Mouse (Mus musculus) limb, embryonic 10.5 days (tissue): ENCODE data around the gene Fam83e. TPM values are rescaled to one million over a fixed set of nuclear protein-coding genes. Genes with fewer than 3 reads are reported as not detected.

Experiments used
- DNase-seq: peaks from one replicate; pipeline ENCODE4 v3.0.0-alpha.2; 2017; ENCODE audit warnings: low spot score
- H3K27ac ChIP-seq: fragments of 300-500 bp; sonication (generic); 2 replicates; pipeline ENCODE4 v1.5.1; 2016; ENCODE audit warnings: mild to moderate bottlenecking
- H3K27me3 ChIP-seq: fragments of 300-500 bp; sonication (generic); 2 replicates; pipeline ENCODE4 v1.6.1; 2016; ENCODE audit warnings: low read depth, mild to moderate bottlenecking; ENCODE audit not compliant: poor library complexity, severe bottlenecking
- H3K36me3 ChIP-seq: fragments of 300-500 bp; sonication (generic); 2 replicates; pipeline ENCODE4 v1.6.1; 2016; ENCODE audit warnings: mild to moderate bottlenecking, moderate library complexity
- H3K4me1 ChIP-seq: fragments of 300-500 bp; sonication (generic); 2 replicates; pipeline ENCODE4 v1.6.1; 2016
- H3K4me3 ChIP-seq: fragments of 300-500 bp; sonication (generic); 2 replicates; pipeline ENCODE4 v1.5.1; 2016; ENCODE audit warnings: mild to moderate bottlenecking, moderate library complexity
- H3K9me3 ChIP-seq: fragments of 300-500 bp; sonication (generic); replicated peaks from 2 replicates; pipeline ENCODE4 v1.6.1; 2016; ENCODE audit warnings: mild to moderate bottlenecking
- WGBS: fragments of 180-500 bp; shearing (Covaris S2); methylation state at CpG from one replicate; pipeline ENCODE4 v1.1.7; 2016; 5-methylcytosine and 5-hydroxymethylcytosine counted together
- polyA plus RNA-seq: library from polyadenylated mRNA; unstranded; fragments of >200 nt; fragmentation: Nextera tagmentation; extraction: Ambion mirVana; gene quantifications from 2 replicates; pipeline ENCODE4 v1.2.1, GENCODE M21; 2016

Gene Fam83e
- polyA plus RNA-seq, 1 experiment from 2014 or later, result 2.1 TPM

DNA sequence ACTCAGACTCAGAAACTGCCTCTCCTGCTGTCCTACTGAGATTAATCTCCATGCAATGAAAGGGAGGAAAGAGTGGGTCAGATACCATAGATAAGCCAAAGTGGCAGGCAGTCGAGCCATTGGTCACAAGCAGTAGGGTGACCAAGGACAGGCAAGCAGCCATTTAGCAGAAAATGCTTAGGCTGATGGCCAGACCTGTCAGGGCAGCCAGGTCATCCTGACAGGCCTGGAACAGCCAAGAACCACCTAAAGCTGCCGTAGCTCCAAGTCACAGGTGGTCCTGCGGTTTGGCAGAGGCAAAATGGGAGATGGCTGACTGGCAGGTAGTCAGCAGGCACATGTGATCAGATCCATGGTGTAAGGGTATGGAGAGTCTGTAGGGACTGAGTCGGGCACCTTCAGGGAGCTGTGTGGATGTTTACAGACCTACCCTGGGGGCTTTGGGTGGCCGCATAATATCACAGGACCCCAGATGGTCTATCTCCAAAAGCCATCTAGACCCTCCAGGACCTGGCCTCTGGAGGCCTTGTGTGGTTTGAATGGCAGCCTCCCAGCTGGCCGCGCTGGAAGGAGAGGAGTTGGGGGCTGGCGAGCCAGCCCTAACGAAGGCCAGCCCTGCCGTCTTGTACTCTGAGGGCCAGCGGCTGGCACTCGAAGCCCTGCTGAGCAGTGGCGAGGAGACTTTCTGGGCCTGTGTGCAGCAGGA is 783 bp downstream of the Fam83e start:
- H3K27ac ChIP-seq, result peak overlapping the region; percentile 19; the same call in 1 of the 2 replicates
- peak overlapping the region; percentile 10; the same call in 1 of the 2 replicates for H3K4me3 ChIP-seq
- H3K27me3 ChIP-seq, result no peaks in the 10 kb centered on the region
- no peak for DNase-seq
- no peaks in the 10 kb centered on the region for H3K9me3 ChIP-seq
- H3K4me1 ChIP-seq, result peaks cover 35% of the 10 kb centered on the region
- H3K36me3 ChIP-seq, result peaks cover 82% of the 10 kb centered on the region
- 66% methylated on average over 13 of the region's 13 CpGs for WGBS

DNA sequence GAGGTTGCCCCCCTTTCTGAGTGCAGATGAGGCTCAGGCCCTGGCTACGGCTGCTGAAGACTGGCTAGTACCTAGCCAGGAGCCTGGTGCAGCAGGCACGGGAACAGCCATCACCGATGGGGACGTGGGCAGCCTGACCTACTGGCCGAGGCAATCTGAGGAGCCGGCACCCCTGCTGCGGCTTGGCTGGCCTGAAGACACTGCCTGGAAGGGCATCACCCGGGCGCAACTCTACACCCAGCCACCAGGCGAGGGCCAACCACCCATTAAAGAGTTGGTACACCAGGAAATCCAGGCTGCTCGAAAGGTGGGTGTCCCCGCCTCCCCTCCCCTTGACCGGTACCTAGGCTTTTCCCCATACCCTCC is 1.3 kb downstream of the Fam83e start:
- Histone ChIP-seq H3K4me3 (peak overlapping the region; percentile 10; the same call in 1 of the 2 replicates), H3K9me3 (no peaks in the 10 kb centered on the region), H3K27ac (peak overlapping the region; percentile 19; the same call in 1 of the 2 replicates), H3K36me3 (peaks cover 87% of the 10 kb centered on the region), H3K4me1 (peaks cover 30% of the 10 kb centered on the region), H3K27me3 (no peaks in the 10 kb centered on the region)
- DNase-seq, result no peak
- WGBS, result 75% methylated on average over 13 of the region's 13 CpGs

DNA sequence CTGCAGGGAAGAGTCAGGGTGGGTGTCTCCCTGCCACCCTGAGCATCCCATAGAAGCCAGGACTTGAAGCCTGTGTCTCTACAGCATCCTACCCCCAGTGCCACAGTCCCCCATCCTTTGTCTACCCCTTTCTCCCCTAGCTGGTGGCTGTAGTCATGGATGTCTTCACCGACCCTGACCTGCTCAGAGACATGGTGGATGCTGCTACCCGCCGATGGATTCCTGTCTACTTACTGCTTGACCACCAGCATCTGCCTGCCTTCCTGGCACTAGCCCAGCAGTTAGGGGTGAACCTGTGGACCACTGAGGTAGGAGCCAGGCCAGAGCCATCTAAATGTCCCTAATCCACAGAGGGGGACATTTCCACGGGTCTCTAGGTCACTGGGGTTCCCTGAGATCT is 2.3 kb downstream of the Fam83e start:
- Histone ChIP-seq H3K36me3 (peaks cover 97% of the 10 kb centered on the region), H3K4me1 (peaks cover 30% of the 10 kb centered on the region), H3K9me3 (no peaks in the 10 kb centered on the region), H3K4me3 (no peak overlapping the region), H3K27me3 (no peaks in the 10 kb centered on the region), H3K27ac (no peak overlapping the region)
- no peak for DNase-seq
- WGBS, result 88% methylated on average over 4 of the region's 4 CpGs

DNA sequence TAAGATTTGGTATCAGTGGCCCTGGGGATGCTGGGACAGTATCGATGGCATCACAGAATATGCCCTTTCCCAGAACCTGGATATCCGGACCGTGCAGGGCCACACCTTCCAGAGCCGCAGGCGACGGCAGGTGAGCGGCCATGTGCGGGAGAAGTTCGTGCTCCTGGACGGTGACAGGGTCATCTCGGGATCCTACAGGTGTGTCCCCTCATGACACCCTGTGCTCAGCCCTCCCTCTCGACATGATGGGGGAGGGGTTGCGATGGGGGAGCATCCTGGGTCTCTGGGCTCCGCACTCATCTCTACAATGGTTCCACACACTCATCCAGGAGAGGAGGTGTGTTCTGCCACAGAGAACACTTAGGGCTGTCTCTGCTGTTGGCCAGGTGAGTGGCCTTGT is 2.8 kb downstream of the Fam83e start:
- WGBS, result 93% methylated on average over 14 of the region's 14 CpGs
- H3K36me3 ChIP-seq, result peaks cover 100% of the 10 kb centered on the region

DNA sequence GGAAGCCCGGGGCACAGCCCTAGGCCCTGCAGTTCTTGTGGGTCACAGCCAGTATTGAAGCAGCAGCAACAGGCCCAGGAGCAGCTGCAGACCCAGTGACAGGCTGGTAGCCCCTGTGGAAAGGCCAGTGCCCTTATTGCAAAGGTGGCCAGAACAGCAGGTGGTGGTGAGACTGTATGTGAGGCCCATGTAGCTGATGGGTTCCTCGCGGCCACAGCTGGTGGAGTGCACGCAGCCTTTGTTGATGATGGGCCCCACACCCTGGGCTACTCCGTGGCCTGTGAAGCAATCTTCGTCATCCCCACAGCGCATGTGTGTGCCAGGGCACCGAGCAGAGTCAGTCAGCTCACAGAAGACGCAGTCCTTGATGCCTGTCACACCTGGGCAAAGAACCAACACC is 4.1 kb downstream of the Fam83e start:
- H3K9me3 ChIP-seq, result no peaks in the 10 kb centered on the region
- WGBS, result 93% methylated on average over 9 of the region's 9 CpGs
- H3K27ac ChIP-seq, result no peak overlapping the region
- H3K4me1 ChIP-seq, result peaks cover 20% of the 10 kb centered on the region
- H3K36me3 ChIP-seq, result peaks cover 100% of the 10 kb centered on the region
- no peaks in the 10 kb centered on the region for H3K27me3 ChIP-seq
- H3K4me3 ChIP-seq, result no peak overlapping the region
- DNase-seq, result no peak

More for the DNA sequence above, 2.8 kb downstream of the Fam83e start:
- Histone ChIP-seq H3K9me3 (no peaks in the 10 kb centered on the region), H3K27me3 (no peaks in the 10 kb centered on the region), H3K27ac (no peak overlapping the region), H3K4me1 (peaks cover 29% of the 10 kb centered on the region), H3K4me3 (no peak overlapping the region)
- DNase-seq, result no peak

DNA sequence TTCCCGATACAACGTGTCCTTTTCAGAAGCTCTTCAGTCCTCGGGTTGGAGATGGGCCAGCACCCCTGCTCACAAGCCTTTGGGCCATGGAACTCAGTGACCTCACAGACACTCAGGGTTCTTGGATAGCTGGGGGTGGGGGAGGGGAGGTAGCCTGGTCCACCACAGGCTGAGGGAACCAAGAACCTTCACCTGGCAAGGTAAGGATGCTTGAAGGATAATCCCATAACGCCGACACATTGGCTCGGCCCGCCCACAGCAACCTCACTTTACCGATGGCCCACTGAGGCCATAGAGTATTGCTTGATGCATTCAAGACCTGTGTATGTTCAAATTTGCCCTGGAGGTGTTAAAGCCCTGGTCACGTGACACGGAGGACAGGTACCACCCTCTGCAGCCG is 4.7 kb downstream of the Fam83e start, which contains the start of gene Spaca4:
Spaca4 (minus strand) TSS at position 101 of the 400 bp plus-strand sequence.
- WGBS, result 93% methylated on average over 11 of the region's 11 CpGs
- no peaks in the 10 kb centered on the region for H3K27me3 ChIP-seq
- H3K4me3 ChIP-seq, result peak within 1 kb of the TSS; percentile 7; the same call in 1 of the 2 replicates
- no peaks in the 10 kb centered on the region for H3K9me3 ChIP-seq
- peaks cover 97% of the 10 kb centered on the region for H3K36me3 ChIP-seq
- H3K27ac ChIP-seq, result no peak within 1 kb of the TSS
- DNase-seq, result no peak
- H3K4me1 ChIP-seq, result peaks cover 22% of the 10 kb centered on the region

DNA sequence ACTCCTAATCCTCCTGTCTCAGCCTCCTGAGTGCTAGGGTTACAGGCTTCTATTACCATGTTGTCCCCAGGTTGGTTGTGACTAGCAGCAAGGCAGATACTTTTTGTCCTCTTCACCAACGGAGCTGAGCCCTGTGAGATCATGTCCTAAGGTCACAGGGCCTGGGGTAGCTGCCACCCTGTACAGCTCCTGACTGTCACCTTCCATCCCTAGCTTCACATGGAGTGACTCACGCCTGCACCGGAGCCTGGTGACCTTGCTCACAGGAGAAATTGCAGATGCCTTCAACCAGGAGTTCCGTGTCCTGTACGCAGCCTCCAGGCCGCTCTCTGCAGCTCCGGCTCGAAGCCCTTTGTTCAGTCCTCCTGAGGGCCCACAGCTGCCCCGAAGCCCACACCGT is 5.4 kb downstream of the Fam83e start:
- 94% methylated on average over 10 of the region's 10 CpGs for WGBS
- peaks cover 26% of the 10 kb centered on the region for H3K4me1 ChIP-seq
- peaks cover 90% of the 10 kb centered on the region for H3K36me3 ChIP-seq
- no peak overlapping the region for H3K4me3 ChIP-seq
- DNase-seq, result no peak
- no peaks in the 10 kb centered on the region for H3K27me3 ChIP-seq
- no peak overlapping the region for H3K27ac ChIP-seq
- H3K9me3 ChIP-seq, result no peaks in the 10 kb centered on the region

DNA sequence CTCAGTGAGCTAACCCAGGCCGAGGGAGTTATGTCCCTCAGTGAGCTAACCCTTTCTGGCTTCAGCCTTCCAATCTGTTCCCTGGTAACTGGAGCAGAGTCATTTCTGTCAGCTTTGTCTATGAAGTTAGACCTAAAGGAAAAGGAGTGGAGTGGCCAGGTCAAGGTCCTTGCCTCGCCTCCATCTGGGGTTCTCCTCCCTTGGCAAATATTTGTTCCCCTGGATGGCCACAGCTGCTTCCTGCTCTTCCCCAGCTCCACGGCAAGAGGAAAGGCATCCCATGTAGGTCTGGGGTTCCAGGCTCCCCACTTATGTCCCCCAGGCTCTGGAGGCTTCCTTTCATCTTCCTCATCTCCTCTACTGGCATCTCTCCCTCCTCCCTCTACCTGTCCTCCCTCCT is 6.6 kb downstream of the Fam83e start:
- H3K4me1 ChIP-seq, result peaks cover 18% of the 10 kb centered on the region

DNA sequence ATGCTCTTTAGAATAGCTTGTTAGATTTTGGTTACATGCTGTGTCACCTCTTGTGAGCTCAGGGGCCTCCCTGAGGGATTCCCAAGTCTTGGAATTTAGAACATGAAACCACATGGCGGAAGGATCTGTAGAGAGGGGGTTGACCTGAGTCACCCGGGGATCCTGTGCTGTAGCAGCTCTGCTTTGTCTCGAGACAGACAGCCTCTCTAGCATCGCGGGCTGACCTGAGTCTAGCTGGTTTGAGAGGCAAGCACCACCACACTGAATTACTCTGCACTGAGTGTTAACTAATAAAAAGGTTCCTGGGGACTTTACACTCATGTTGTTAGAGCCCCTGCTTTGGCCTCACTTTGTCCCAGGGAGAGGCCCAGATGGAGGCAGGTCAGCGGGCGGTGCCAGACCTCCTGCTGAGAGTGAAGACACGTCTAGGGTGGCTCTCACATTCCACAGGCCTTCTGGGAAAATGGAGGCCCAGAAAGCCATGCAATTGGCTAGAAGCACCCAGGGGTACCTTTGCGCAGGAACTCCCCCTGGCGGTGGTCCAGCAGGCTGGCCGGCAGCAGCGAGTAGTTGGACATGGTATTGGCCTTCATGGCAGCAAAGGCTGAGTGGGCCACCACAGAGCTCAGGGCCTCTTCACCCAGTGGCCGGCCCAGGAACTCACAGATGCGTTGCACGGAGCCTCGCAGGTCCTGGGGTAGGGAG is 9.9 kb downstream of the Fam83e start:
- Histone ChIP-seq H3K4me3 (0 out of 2 replicates have a peak overlapping the region, but pooled peaks have one; percentile 1), H3K27ac (peak overlapping the region; percentile 61), H3K9me3 (no peaks in the 10 kb centered on the region), H3K27me3 (no peaks in the 10 kb centered on the region), H3K36me3 (peaks cover 45% of the 10 kb centered on the region), H3K4me1 (peaks cover 18% of the 10 kb centered on the region)
- DNase-seq, result peak; percentile 81
- WGBS, result 16% methylated on average over 16 of the region's 16 CpGs

More for the DNA sequence above, 6.6 kb downstream of the Fam83e start:
- H3K4me3 ChIP-seq, result no peak overlapping the region
- H3K36me3 ChIP-seq, result peaks cover 78% of the 10 kb centered on the region
- DNase-seq, result no peak
- no peaks in the 10 kb centered on the region for H3K9me3 ChIP-seq
- 84% methylated on average over 3 of the region's 3 CpGs for WGBS
- no peak overlapping the region for H3K27ac ChIP-seq
- H3K27me3 ChIP-seq, result no peaks in the 10 kb centered on the region

DNA sequence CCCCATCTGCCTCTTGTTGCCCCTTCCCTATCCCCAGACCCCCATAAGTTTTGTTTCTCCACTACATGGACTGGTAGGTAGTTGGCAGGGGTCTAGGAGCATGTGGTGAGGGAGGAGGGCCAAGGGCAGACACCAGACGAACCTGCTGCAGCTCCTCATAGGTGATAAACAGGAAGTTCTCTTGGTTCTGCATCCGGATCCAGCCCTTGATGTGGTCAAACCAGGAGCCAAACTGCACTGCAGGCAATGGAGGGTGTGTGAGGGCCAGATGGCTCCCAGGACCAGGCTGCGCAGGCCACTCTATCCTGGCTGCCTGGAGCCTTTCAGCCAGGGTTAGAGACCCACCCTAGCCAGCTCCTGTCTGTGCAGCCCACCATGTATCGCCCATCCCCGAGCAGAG is 12.5 kb downstream of the Fam83e start:
- WGBS, result 66% methylated on average over 5 of the region's 5 CpGs
- peaks cover 19% of the 10 kb centered on the region for H3K36me3 ChIP-seq

DNA sequence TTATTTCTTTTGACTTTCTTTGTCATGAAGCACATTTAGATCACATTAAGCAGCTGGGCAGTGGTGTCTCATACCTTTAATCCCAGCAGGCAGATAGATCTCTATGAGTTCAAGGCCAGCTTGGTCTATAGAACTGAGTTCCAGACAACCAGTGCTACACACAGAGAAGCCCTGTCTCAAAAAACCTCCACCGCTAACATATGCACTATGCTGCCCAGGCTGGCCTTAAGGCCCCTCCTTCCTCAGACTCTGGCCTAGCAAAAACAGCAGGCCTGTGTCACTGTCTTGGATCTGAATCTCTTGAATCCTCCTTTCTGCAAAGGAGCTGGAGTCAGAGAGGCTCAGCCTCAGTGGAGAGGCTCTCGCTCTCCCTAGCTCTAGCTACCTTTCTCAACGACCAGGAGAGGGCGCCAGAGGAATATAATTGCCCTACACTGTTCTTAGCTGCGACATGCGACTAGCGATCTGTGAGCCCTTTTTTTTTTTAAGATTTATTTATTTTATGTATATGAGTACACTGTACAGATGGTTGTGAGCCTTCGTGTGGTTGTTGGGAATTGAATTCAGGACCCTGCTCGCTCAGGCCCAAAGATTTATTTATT is 18.3 kb downstream of the Fam83e start:
- Histone ChIP-seq H3K27ac (no peak overlapping the region), H3K9me3 (no peaks in the 10 kb centered on the region), H3K36me3 (no peaks in the 10 kb centered on the region), H3K27me3 (peaks cover 9% of the 10 kb centered on the region; the same call in 1 of the 2 replicates), H3K4me1 (peaks cover 11% of the 10 kb centered on the region), H3K4me3 (no peak overlapping the region)
- WGBS, result 7% methylated on average over 9 of the region's 9 CpGs
- DNase-seq, result peak; percentile 88

More for the DNA sequence above, 12.5 kb downstream of the Fam83e start:
- H3K9me3 ChIP-seq, result no peaks in the 10 kb centered on the region
- no peak for DNase-seq
- no peak overlapping the region for H3K4me3 ChIP-seq
- no peaks in the 10 kb centered on the region for H3K27me3 ChIP-seq
- H3K27ac ChIP-seq, result no peak overlapping the region
- H3K4me1 ChIP-seq, result peaks cover 18% of the 10 kb centered on the region

DNA sequence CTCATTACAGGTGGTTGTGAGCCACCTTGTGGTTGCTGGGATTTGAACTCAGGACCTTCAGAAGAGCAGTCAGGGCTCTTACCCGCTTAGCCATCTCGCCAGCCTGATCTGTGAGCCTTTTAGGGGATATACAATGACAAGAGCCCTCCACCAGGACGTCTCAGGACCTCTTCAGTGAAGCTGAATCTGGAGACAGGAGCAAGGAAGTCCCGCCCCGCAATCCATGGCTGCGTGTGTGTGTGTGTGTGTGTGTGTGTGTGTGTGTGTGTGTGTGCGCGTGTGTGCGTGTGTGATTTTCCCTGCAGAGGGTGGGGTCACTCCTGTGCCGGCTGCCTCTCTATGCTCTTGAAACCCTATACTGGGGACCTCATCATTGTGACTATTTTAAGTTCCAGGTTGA is 18.8 kb downstream of the Fam83e start:
- DNase-seq, result no peak
- Histone ChIP-seq H3K27ac (no peak overlapping the region), H3K9me3 (no peaks in the 10 kb centered on the region), H3K4me3 (no peak overlapping the region), H3K27me3 (peaks cover 9% of the 10 kb centered on the region; the same call in 1 of the 2 replicates), H3K4me1 (peaks cover 11% of the 10 kb centered on the region), H3K36me3 (no peaks in the 10 kb centered on the region)
- 75% methylated on average over 10 of the region's 10 CpGs for WGBS

DNA sequence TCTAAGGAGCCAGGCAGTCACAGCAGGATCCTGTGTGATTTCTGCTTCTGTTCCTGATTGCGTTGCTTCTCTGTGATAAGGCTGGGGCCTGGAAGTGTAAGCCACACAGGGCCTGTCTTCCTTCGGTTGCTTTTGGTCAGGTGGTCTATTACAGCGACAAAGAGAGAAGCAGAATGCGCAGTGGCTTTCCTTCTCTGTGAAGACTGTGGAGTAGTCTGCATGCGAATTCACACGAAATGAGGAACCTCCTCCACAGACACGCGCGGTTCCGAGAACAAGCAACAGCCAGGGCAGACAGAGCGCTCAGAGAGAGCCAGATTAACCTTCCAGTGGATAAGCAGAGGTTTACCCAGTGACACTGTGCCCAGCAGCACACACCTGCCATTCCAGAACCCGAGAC is 20.3 kb downstream of the Fam83e start:
- peaks cover 11% of the 10 kb centered on the region for H3K4me1 ChIP-seq
- peaks cover 9% of the 10 kb centered on the region; the same call in 1 of the 2 replicates for H3K27me3 ChIP-seq
- no peak for DNase-seq
- 87% methylated on average over 12 of the region's 12 CpGs for WGBS
- no peaks in the 10 kb centered on the region for H3K9me3 ChIP-seq
- H3K27ac ChIP-seq, result peak overlapping the region; percentile 46; the same call in 1 of the 2 replicates
- H3K4me3 ChIP-seq, result no peak overlapping the region
- H3K36me3 ChIP-seq, result no peaks in the 10 kb centered on the region
